Mouse (Mus musculus): Measurements from ENCODE around the gene Aipl1. TPM values are rescaled to one million over a fixed set of nuclear protein-coding genes. Genes with fewer than 3 reads are reported as not detected.

Aipl1 gene
- polyA plus RNA-seq, 1 experiment, result 1.3 TPM

DNA sequence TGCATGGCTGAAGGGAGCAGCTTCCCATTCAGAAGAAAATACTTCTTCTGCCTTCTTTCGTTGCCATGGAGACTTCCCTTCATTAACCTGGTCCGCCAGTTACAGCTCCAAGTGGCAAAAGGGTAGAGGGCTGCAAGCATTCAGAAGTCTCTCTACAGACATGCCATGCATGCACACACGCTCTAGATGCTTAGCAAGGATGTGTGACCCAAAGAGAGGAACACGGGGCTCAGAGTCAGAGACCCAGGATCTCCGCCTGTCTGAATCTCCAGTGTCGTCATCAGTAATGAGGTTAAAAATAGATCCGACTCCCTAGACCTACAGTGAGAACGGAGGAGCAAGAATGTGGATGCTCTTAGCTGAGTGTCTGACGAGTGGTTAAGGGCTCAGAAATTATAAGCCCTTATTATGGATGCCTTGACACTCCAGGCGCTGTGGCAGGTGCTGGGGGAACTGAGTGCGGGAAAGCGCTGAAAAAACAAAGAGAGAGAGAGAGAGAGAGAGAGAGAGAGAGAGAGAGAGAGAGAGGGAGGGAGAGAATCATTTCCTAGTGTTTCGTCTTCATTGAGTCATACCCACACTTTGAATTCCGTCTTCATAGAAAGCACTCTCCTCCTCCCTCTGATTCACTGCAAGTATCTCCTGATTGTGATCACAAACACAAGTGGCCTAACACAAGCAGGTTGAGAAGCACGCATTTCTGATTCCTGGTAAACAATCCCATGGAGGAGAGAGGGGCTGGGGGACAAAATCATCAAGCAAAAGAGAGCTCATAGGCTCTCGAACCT is 2.5 kb upstream of the Aipl1 start:
- H3K27ac ChIP-seq (ENCODE audit: insufficient read depth, low read length), result no peak overlapping the region
- H3K9me3 ChIP-seq (replicated peaks; ENCODE audit: control insufficient read depth, insufficient read depth, low read length, poor library complexity, severe bottlenecking), result no peaks in the 10 kb centered on the region
- H3K4me1 ChIP-seq (ENCODE audit: control insufficient read depth, insufficient read depth, low read length), result peaks cover 3% of the 10 kb centered on the region
- TF ChIP-seq EP300 (IDR thresholded peaks at IDR 0.05; ENCODE audit: insufficient read depth, low read depth, low read length), result no peak
- TF ChIP-seq CTCF (IDR thresholded peaks at IDR 0.05; ENCODE audit: low read depth, low read length), result no peak
- TF ChIP-seq POLR2A (IDR thresholded peaks at IDR 0.05; ENCODE audit: insufficient read depth, low read length), result no peak
- no peak overlapping the region for H3K4me3 ChIP-seq (ENCODE audit: low read depth, low read length)
- H3K9ac ChIP-seq (ENCODE audit: low read depth, poor library complexity, severe bottlenecking), result no peak overlapping the region
- H3K27me3 ChIP-seq (ENCODE audit: control insufficient read depth, insufficient read depth, low read length, poor library complexity, severe bottlenecking), result no peaks in the 10 kb centered on the region
- H3K36me3 ChIP-seq (ENCODE audit: control insufficient read depth, insufficient read depth, low read length, poor library complexity, severe bottlenecking), result no peaks in the 10 kb centered on the region

DNA sequence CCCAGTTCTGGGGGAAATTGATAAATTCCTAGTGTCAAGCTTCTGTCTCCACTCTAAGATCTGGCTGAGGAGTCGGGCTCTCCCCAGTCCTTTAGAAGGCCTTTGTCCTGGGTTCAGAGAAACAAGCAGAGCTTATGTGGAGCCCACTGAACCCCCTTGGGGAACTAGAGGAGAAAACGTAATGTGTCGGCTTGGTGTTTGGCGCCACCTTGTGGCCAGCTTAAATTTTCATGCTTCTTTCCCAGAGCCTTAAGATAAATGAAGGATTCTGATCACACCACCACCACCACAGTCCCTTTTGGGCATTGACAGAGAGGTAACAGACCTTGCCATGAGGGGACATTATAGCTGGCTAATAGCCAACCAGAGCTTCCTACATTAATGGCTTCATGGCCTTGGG is 687 bp upstream of the Aipl1 start:
- no peaks in the 10 kb centered on the region for H3K9me3 ChIP-seq (replicated peaks; ENCODE audit: control insufficient read depth, insufficient read depth, low read length, poor library complexity, severe bottlenecking)
- no peaks in the 10 kb centered on the region for H3K27me3 ChIP-seq (ENCODE audit: control insufficient read depth, insufficient read depth, low read length, poor library complexity, severe bottlenecking)
- H3K4me1 ChIP-seq (ENCODE audit: control insufficient read depth, insufficient read depth, low read length), result peaks cover 3% of the 10 kb centered on the region
- TF ChIP-seq EP300 (IDR thresholded peaks at IDR 0.05; ENCODE audit: insufficient read depth, low read depth, low read length), result no peak
- no peak for TF ChIP-seq POLR2A (IDR thresholded peaks at IDR 0.05; ENCODE audit: insufficient read depth, low read length)
- TF ChIP-seq CTCF (IDR thresholded peaks at IDR 0.05; ENCODE audit: low read depth, low read length), result peak; percentile 57
- no peak overlapping the region for H3K27ac ChIP-seq (ENCODE audit: insufficient read depth, low read length)
- no peaks in the 10 kb centered on the region for H3K36me3 ChIP-seq (ENCODE audit: control insufficient read depth, insufficient read depth, low read length, poor library complexity, severe bottlenecking)
- no peak overlapping the region for H3K9ac ChIP-seq (ENCODE audit: low read depth, poor library complexity, severe bottlenecking)
- no peak overlapping the region for H3K4me3 ChIP-seq (ENCODE audit: low read depth, low read length)

DNA sequence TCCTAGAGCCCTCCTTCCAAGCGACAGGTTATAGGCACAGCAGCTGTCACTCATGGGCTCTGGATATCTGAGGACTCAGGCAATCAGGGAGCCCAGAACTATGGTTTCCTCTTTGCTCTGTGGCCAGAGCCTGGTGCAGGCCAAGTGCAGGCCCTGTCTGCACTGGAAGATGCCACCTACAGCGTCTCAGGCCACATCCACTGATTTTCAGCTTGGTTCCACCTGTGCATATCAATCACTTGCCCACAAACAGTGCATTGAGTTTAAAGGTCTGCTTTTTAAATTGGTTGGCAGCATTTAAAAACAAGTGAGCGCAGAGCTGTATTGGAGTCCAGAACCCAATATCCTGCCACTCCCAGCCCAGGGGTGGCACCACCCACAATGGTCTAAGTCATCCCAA is 4.7 kb downstream of the Aipl1 start:
- Histone ChIP-seq H3K27me3 (ENCODE audit: control insufficient read depth, insufficient read depth, low read length, poor library complexity, severe bottlenecking) (no peaks in the 10 kb centered on the region), H3K9ac (ENCODE audit: low read depth, poor library complexity, severe bottlenecking) (no peak overlapping the region), H3K4me3 (ENCODE audit: low read depth, low read length) (no peak overlapping the region), H3K36me3 (ENCODE audit: control insufficient read depth, insufficient read depth, low read length, poor library complexity, severe bottlenecking) (no peaks in the 10 kb centered on the region), H3K9me3 (replicated peaks; ENCODE audit: control insufficient read depth, insufficient read depth, low read length, poor library complexity, severe bottlenecking) (no peaks in the 10 kb centered on the region), H3K27ac (ENCODE audit: insufficient read depth, low read length) (no peak overlapping the region), H3K4me1 (ENCODE audit: control insufficient read depth, insufficient read depth, low read length) (no peaks in the 10 kb centered on the region)
- TF ChIP-seq EP300 (IDR thresholded peaks at IDR 0.05; ENCODE audit: insufficient read depth, low read depth, low read length), result no peak
- no peak for TF ChIP-seq CTCF (IDR thresholded peaks at IDR 0.05; ENCODE audit: low read depth, low read length)
- TF ChIP-seq POLR2A (IDR thresholded peaks at IDR 0.05; ENCODE audit: insufficient read depth, low read length), result no peak

DNA sequence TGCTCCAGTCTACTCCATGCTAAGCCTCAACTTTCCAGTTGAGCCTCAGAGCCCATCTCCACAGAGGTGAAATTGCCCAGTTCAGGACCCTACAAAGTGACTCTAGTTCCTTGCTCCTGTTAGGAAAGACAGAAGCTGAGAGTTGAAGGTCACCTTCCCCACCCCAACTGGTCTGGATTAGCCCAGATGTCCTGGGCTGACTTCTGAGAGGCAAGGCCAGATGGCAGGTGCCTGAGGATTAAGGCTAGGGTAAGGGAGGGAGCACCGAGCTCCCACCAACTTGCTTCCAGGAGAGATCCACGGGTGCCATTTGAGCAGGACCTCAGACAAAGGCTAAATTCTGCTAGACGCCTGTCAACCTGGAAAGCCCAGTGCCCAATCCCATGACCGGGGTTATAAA is 5.2 kb downstream of the Aipl1 start:
- Histone ChIP-seq H3K36me3 (ENCODE audit: control insufficient read depth, insufficient read depth, low read length, poor library complexity, severe bottlenecking) (no peaks in the 10 kb centered on the region), H3K27me3 (ENCODE audit: control insufficient read depth, insufficient read depth, low read length, poor library complexity, severe bottlenecking) (no peaks in the 10 kb centered on the region), H3K9ac (ENCODE audit: low read depth, poor library complexity, severe bottlenecking) (no peak overlapping the region), H3K4me3 (ENCODE audit: low read depth, low read length) (no peak overlapping the region), H3K4me1 (ENCODE audit: control insufficient read depth, insufficient read depth, low read length) (no peaks in the 10 kb centered on the region), H3K27ac (ENCODE audit: insufficient read depth, low read length) (no peak overlapping the region), H3K9me3 (replicated peaks; ENCODE audit: control insufficient read depth, insufficient read depth, low read length, poor library complexity, severe bottlenecking) (no peaks in the 10 kb centered on the region)
- TF ChIP-seq EP300 (IDR thresholded peaks at IDR 0.05; ENCODE audit: insufficient read depth, low read depth, low read length), result no peak
- no peak for TF ChIP-seq CTCF (IDR thresholded peaks at IDR 0.05; ENCODE audit: low read depth, low read length)
- no peak for TF ChIP-seq POLR2A (IDR thresholded peaks at IDR 0.05; ENCODE audit: insufficient read depth, low read length)

DNA sequence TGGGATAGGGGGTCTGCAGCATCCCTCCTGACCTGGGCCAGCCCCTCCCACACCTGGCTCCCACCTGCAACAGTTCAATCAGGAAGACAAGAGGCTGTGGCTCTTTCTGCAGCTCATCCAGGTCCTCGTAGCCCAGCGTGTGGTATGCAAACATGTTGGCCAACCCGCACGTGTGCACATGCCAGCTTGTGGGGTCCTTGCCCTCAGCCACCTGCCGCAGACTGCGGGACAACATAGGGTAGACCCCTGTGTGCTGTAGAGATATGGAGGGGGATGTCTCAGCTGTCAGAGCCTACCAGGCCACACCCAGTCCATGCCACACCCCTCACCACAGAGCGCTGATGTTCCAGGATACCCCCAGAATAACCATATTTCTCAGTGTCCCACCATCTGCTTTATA is 6.0 kb downstream of the Aipl1 start:
- no peaks in the 10 kb centered on the region for H3K27me3 ChIP-seq (ENCODE audit: control insufficient read depth, insufficient read depth, low read length, poor library complexity, severe bottlenecking)
- TF ChIP-seq CTCF (IDR thresholded peaks at IDR 0.05; ENCODE audit: low read depth, low read length) (no peak), EP300 (IDR thresholded peaks at IDR 0.05; ENCODE audit: insufficient read depth, low read depth, low read length) (no peak), POLR2A (IDR thresholded peaks at IDR 0.05; ENCODE audit: insufficient read depth, low read length) (no peak)
- H3K4me3 ChIP-seq (ENCODE audit: low read depth, low read length), result no peak overlapping the region
- no peak overlapping the region for H3K9ac ChIP-seq (ENCODE audit: low read depth, poor library complexity, severe bottlenecking)
- no peaks in the 10 kb centered on the region for H3K4me1 ChIP-seq (ENCODE audit: control insufficient read depth, insufficient read depth, low read length)
- no peaks in the 10 kb centered on the region for H3K36me3 ChIP-seq (ENCODE audit: control insufficient read depth, insufficient read depth, low read length, poor library complexity, severe bottlenecking)
- H3K9me3 ChIP-seq (replicated peaks; ENCODE audit: control insufficient read depth, insufficient read depth, low read length, poor library complexity, severe bottlenecking), result no peaks in the 10 kb centered on the region
- H3K27ac ChIP-seq (ENCODE audit: insufficient read depth, low read length), result no peak overlapping the region

DNA sequence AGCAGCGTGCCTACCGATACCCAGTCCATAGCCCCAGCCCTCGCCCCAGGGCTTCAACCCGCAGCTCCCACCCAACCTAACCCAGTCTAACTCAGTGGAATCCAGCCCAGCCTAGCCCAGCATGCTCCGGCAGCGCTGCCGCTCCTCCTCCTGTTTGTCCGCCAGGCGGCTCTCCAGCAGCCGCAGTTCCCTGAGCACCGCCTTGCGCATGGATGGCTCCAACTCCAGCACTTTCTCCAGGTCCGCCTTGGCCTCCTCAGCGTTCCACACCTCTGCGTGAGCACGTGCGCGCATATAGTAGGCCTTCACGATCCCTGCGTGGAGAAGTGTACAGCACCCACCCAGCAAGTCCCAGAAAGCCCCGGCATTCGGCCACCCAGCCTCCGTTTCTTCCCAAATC is 8.2 kb downstream of the Aipl1 start:
- no peak overlapping the region for H3K27ac ChIP-seq (ENCODE audit: insufficient read depth, low read length)
- no peak overlapping the region for H3K9ac ChIP-seq (ENCODE audit: low read depth, poor library complexity, severe bottlenecking)
- no peak overlapping the region for H3K4me3 ChIP-seq (ENCODE audit: low read depth, low read length)
- H3K27me3 ChIP-seq (ENCODE audit: control insufficient read depth, insufficient read depth, low read length, poor library complexity, severe bottlenecking), result no peaks in the 10 kb centered on the region
- H3K4me1 ChIP-seq (ENCODE audit: control insufficient read depth, insufficient read depth, low read length), result no peaks in the 10 kb centered on the region
- TF ChIP-seq EP300 (IDR thresholded peaks at IDR 0.05; ENCODE audit: insufficient read depth, low read depth, low read length) (no peak), CTCF (IDR thresholded peaks at IDR 0.05; ENCODE audit: low read depth, low read length) (peak; percentile 50)
- no peaks in the 10 kb centered on the region for H3K9me3 ChIP-seq (replicated peaks; ENCODE audit: control insufficient read depth, insufficient read depth, low read length, poor library complexity, severe bottlenecking)
- H3K36me3 ChIP-seq (ENCODE audit: control insufficient read depth, insufficient read depth, low read length, poor library complexity, severe bottlenecking), result no peaks in the 10 kb centered on the region

Data from ES-Bruce4 (cell line).